Mouse (Mus musculus) spleen, embryonic (tissue): ENCODE measurements around the gene Asic2.

Experiments used
- CTCF ChIA-PET: fragments of 350-600 bp; sonication (Branson Sonifier 250); formaldehyde crosslinking; loops from one replicate; lab custom pipeline; 2022; lab: Charles Lee

Asic2 gene

DNA sequence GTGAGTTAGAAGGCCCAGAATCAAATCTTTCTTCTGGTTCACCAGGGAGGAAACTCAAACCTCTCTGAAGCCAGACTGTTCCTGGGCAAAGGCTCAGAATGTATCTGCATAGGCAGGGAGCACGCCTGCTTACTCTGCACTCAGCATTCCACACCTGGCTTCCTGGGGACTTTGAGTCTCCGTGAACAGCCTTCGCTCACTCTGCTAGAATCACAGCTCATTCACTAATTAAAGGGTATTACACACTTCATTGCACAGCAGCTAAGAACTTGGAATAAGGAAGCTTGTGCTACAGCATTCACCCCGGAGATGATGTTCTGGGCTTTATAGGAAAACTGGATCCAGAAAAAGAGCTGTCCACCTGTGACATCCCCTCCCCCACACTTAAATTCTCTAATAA is 3.7 kb downstream of the Asic2 start:
- CTCF ChIA-PET: no interaction called here

DNA sequence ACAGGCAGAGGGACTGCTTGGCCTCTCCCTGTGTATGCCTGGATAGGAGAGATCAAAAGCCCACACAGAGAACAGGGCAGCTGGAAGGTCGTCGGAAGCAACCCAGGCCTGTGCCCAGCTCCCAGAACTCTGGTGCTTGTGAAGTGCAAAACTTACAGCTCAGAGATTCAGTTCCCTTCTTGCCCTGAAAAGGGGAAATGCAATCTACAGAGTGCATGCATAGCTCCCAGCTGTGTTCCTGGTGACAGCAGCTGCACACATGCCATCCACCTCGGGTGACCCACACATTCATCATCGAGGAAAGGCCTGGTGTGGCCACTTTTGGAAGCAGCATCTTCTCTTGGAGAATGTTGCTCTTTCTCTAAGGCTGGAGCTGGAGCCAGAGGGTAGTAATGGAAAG is 13.9 kb downstream of the Asic2 start:
- CTCF ChIA-PET: no interaction called here

DNA sequence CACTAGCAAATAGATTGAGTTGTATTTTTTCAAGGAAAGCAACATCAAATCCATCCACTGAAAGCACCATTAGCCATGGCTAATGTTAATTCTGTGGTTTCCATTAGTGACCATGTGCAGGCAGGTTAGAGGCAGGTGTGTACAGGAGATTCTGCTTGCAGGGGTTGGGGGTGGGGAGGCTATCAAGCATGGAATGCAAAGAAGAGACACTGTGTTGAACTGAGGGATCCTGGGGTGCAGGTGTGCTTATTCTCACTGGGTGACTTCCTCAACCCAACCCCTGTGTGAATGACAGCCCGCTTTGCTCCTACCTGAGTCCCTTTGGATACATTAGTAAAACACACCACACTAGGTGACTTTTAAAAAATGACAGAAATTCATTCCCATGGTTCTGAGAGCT is 20.2 kb downstream of the Asic2 start:
- CTCF ChIA-PET: no interaction called here

DNA sequence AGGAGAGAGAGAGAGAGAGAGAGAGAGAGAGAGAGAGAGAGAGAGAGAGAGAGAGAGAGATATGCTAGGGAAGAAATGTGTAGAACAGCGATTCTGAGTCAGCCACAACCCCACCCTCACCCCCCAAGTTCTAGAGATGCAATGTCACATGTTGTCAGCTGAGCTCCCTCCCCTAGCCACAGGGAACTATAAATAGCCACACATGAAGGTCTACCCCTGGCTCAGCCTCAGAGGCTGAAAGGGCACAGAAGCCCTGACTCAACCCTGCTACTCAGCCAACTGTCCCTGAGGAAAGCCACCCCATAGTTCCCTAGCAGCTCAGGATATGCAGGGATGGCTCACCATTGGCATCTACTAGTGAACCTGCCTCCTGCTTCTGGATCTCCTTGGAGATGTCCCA is 26.1 kb downstream of the Asic2 start:
- CTCF ChIA-PET: no interaction called here

DNA sequence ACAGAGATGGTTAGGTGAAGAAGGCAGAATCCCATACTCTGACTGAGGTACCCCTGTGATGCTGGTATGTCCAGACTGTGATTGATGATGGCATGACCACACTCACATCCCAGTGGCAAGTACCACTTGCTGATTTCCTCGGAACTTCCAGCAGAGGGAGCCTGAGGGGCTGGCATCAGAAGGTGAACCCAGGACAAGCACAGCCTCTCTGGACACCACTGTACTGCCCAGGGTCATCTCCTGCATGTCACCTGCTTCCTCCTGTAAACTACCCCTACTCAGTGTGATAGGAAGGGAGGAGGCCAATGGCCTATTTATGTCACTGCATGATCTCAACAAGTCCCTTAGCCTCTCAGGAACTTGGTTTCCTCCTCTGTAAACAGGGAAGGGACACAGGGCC is 27.3 kb downstream of the Asic2 start:
- CTCF ChIA-PET: no interaction called here

GRCm38 (mm10) chr11:81937516-81937915 is 30.7 kb downstream of the Asic2 start:
- CTCF ChIA-PET: no interaction called here

DNA sequence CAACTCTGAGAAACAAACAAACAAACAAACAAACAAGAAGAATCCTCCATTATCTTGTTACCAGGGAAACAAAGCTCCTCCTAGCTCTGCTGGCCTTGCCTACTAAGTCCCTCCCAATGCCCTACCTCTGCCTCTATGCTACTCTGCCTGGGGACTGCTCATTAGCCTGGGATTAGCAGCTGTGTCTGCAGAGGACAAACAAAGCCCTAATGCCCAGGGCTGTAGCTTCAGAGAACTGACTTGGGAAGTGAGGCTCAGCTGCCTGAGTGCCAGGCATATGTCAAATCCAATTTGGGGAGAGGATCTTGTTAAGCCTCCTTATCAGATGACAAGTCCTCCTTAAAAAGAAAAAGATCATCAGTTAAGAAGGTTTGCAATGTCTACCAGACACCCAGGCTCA is 41.9 kb downstream of the Asic2 start:
- CTCF ChIA-PET: no interaction called here

DNA sequence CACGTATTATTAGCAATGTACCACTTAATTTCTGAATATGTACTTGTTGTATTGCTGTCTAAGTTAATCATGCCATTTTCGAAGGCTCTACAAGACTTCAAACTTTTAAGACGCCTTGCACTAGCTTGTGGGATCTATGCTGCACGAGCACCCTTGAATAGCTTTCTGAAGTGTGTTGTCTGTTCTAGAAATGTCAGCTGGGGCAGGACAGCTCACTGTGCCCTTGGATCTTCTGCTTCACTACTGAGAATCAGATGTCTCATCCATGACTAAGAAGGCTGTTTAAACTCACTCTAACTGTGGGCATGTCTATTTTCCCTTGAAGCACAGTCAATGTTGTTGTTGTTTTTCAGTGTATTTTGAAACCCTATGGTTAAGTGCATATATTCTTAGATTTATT is 44.6 kb downstream of the Asic2 start:
- CTCF ChIA-PET: interaction anchor here (0.6 kb wide), 1 partner anchor 825 kb away, joined by 10 read pairs; no protein-coding TSS in a partner anchor

DNA sequence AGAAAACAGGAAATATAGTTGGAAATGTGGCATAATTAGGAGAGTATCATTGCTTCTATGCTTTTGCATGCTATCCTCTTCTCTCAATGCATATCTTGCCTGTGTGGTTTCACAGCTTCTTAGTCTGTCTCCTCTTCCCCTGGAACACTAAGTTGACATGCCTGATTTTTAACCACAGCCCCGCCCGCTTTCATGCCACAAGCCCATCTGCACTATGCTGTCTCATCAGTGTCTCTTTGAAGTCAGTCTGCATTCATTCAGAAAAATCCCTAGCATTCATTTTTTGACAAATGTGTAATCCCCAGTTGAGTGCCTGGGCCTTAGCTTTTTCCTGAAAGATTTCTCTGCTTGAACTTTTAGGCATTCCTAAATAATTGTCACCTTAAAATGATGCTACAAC is 45.2 kb downstream of the Asic2 start:
- CTCF ChIA-PET: no interaction called here

DNA sequence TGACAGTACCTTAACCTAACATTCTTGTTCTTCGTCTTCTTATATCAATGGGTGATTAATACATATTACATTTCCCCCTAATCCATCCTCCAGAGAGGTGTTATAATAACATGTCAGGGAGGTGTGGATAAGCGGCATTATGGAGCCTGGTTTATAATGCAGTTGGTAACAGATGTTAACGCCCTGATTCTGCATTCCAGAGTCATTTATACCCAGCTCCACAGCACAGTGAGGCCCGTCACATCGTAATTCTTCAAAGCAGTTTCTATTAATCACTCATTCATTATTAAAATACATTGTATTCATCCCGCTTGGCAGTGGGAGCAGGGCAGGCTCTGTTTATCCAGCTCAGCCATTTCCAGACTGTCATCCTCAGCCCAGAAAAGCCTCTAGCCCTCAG is 52.8 kb downstream of the Asic2 start:
- CTCF ChIA-PET: no interaction called here

DNA sequence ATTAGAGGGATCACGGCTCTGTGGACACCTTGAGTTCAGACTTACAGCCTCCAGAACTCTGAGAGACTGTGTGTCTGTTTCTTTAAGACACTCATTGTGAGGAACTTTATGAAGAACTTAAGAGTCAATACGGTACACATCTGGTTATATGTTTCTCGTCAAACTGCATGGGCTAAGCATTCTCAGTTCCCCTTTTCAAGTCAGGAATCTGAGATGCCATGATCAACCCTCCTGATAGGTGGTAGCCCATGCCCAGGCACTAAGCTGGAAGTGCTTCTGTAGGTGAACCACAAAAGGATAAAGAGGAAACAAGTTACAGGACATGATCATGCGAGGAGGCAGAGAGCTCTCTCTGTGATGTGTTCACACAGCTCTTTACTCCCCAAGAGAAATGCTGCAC is 55.2 kb downstream of the Asic2 start:
- CTCF ChIA-PET: no interaction called here

GRCm38 (mm10) chr11:81909397-81909894 is 58.8 kb downstream of the Asic2 start:
- CTCF ChIA-PET: no interaction called here

DNA sequence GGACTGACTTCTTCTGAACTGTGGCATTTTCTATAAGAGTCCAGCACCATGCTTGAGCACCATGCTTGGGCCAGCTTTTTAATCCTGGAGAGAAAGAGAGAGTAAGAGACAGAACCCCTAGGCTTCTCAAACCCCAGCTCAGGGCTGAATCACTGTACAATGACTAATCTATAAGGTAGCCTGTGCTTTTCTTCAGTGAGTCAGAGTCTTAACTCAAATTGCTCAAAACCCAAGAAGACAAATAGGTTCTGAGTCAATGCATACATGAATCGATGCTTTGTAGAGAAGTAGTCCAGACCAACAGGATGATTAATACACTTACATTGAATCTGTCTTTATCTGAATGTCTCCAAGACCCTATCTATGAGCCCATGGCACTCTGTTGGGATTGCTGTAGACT is 59.5 kb downstream of the Asic2 start:
- CTCF ChIA-PET: no interaction called here

GRCm38 (mm10) chr11:81902318-81902717 is 65.9 kb downstream of the Asic2 start:
- CTCF ChIA-PET: interaction anchor here (0.7 kb wide), 1 partner anchor 28 kb away, joined by 3 read pairs; no protein-coding TSS in a partner anchor

DNA sequence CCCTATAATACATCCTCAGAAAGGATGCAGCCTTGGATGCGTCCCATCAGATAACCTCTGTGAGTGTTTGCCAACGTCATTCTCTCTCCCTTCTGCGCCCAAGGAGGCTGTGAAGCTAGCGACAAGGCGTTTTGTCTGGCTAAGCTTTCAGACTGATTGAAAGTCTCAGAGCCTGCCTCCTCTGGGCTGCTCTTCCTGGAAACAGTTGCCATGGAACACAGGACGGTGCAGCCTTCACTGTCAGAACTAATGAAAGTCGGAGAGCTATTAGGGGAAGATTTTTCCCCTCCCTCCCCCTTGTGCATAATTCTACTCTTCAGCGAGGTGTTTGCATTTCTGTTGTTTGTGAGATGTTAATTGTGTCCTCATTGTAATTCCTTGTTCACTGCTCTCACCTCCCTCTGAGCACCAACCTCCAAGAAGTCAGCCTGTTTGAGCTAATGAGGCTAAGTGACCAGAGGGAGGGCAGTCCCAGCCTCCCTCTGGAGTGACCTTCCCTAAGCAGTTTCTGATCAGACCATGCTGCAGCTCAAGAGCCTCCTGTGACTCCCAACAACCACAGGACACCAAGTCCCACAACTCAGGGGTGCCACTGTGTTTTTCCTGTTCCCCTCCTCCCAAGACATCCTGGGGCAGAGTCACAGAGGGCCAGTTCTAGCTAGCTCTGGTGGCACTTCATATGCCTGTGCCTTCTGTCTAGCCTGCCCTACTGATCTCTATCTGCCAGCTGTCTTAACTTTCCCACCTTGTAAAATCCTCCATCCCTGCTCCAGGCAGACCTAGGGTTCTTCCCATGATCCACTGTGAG is 70.5 kb downstream of the Asic2 start:
- CTCF ChIA-PET: no interaction called here

DNA sequence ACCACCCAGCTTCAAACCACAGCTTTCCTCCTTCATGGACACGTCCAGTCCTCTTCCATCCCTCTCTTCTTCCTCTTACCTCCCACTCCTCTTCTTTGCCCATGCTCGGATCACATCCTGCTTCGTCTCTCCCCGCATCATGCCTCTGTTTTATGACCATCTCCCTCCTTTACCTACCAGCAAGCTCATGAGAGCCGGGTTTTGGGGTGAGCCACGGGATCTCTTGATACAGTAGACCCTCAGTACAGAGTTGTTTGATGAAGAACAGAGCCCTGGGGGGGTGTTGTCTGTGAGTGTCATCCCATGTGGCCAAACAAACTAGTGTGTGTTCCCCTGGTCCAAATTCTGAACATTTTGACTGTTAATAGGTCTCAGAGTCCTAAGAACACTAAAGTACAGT is 71.7 kb downstream of the Asic2 start:
- CTCF ChIA-PET: no interaction called here

- CTCF ChIA-PET: interaction anchor here (0.7 kb wide), 1 partner anchor 109 kb away, joined by 3 read pairs; no protein-coding TSS in a partner anchor
Measured at GRCm38 (mm10) chr11:81871506-81872213, 96.6 kb downstream of the Asic2 start.

DNA sequence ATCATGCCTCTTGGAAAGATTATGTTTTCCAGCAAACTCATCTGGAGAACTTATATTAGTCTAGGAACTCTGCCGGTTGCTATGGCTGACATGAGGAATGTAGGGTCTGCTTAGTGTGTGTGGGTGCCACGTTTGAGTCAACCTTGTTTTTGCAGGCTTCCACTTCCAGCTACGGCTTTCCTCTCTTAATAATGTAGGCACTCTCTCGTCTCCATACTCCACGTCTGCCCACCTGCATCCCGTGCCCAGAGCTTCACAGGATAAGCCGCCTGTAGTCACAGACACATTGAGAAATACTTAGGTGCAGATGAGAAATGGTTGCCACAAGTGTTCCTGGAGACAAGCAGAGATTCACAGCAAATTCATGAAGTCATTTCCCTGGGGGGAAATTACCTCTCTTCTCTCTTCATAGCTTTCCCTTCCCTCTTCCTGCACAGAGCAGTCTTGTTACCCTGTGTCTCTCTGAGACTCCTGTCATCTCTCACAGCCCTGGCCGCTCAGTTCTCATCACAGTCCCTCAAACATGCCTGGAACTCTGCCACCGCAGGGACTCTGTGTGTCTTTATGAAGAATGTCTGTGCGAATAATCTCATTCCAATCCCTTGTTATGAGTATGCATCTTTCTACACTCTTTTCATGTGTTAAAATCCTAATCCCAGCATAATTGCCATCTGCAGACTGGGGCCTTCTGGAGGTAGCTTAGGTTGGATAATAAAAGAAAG is 102.4 kb downstream of the Asic2 start:
- CTCF ChIA-PET: no interaction called here

GRCm38 (mm10) chr11:81860250-81860972 is 107.8 kb downstream of the Asic2 start, which contains the start of gene 5530401A14Rik:
5530401A14Rik (plus strand) TSS chr11:81860673.
- CTCF ChIA-PET: no interaction called here

DNA sequence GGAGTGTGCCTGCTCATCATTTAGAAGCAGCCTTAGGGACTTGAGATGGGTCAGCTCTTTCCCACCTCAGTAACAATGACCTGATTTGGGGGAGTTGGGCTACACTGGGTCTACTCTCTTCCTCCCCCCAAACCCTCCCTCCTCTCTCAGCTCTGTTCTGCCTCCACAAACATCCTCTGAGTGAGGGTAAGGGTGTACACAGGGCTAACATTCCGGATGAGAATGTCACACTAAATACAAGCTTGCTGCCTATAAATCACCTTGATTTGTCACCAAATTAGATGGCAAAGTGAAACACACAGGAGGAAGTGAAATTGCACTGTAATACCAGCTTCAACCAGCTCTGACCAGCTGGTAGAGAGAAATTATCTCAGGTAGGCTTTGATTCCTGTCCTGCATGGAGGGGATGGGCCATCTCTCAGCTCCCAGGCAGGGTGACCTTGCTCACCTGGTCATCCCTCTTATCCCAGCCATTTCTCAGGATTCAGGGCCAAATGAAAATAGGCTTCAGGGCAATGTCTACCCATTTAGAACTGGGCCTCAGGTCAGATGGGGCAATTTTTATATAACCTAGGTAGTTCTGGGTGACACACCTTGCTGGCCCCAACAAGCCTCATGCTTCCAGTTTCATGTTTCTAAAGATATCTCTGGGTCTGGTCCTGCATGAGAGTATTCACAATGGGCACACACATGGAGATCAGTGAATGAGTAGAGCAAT is 120.3 kb downstream of the Asic2 start:
- CTCF ChIA-PET: interaction anchor here (0.6 kb wide), 1 partner anchor 52 kb away, joined by 8 read pairs; no protein-coding TSS in a partner anchor

DNA sequence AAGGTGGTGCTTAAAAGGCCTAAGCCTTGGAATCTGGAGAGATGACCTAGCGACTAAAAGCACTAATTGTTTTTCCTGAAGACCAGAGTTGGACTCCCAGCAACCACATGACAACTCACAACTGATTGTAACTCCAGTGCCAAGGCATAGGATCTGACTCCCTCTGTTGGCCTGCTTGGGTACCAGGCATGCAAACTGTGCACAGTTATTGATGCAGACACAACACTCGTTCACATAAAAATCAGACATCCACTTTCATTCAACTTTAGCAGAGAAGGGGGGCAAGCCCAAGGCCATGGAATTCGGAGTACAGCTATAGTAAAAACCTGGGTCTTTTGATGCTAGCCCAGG is 122.6 kb downstream of the Asic2 start:
- CTCF ChIA-PET: no interaction called here
